Mouse (Mus musculus): ENCODE data around the gene Sytl2.

DNA sequence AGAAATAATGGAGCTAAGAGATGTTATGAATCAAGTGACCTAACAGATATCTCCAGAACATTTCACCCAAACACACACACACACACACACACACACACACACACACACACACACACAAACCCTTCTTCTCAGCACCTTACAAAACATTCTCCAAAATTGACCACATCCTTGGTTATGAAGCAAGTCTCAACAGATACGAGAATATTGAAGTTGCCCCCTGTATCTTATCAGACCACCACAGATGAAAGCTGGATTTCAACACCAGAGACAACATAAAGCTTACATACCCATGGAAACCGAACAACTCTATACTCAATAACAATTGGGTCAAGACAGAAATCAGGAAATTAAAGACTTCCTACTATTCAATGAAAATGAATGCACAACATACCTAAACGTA lies 31.9 kb upstream of the Sytl2 start:
- TF ChIP-seq ZC3H11A (IDR thresholded peaks at IDR 0.05; ENCODE audit: borderline replicate concordance, low read depth, low read length) (no peak), CHD2 (IDR thresholded peaks at IDR 0.05; ENCODE audit: low read depth, low read length) (no peak)

All from ES-E14 (cell line).